Mouse (Mus musculus): ENCODE results near the gene Marcksl1.

Gene Marcksl1

GRCm38 (mm10) chr4:129558321-129558955 is 45.1 kb downstream of the Marcksl1 start:
- DNase-seq = peak; percentile 22

- DNase-seq = no peak
Observed at GRCm38 (mm10) chr4:129561184-129561583, 47.8 kb downstream of the Marcksl1 start.

GRCm38 (mm10) chr4:129563718-129564117 is 50.3 kb downstream of the Marcksl1 start:
- no peak for DNase-seq

- no peak for DNase-seq
Observed at GRCm38 (mm10) chr4:129565139-129565538, 51.8 kb downstream of the Marcksl1 start.

All from cerebellum, adult 9-11 months (tissue).